Mouse (Mus musculus) liver, adult 2 months (tissue): ENCODE measurements around the gene Suox.

ENCODE experiments used
- CTCF ChIP-seq: fragments of 200-500 bp; IDR thresholded peaks from 2 replicates; pipeline ENCODE4 v1.5.1; 2011; ENCODE audit warnings: low read depth, low read length, control low read depth
- POLR2A ChIP-seq: fragments of 200-500 bp; IDR thresholded peaks from 2 replicates; pipeline ENCODE4 v1.6.1; 2011; ENCODE audit warnings: low read length, control low read depth; ENCODE audit not compliant: insufficient read depth; ENCODE audit errors: extremely low read depth

DNA sequence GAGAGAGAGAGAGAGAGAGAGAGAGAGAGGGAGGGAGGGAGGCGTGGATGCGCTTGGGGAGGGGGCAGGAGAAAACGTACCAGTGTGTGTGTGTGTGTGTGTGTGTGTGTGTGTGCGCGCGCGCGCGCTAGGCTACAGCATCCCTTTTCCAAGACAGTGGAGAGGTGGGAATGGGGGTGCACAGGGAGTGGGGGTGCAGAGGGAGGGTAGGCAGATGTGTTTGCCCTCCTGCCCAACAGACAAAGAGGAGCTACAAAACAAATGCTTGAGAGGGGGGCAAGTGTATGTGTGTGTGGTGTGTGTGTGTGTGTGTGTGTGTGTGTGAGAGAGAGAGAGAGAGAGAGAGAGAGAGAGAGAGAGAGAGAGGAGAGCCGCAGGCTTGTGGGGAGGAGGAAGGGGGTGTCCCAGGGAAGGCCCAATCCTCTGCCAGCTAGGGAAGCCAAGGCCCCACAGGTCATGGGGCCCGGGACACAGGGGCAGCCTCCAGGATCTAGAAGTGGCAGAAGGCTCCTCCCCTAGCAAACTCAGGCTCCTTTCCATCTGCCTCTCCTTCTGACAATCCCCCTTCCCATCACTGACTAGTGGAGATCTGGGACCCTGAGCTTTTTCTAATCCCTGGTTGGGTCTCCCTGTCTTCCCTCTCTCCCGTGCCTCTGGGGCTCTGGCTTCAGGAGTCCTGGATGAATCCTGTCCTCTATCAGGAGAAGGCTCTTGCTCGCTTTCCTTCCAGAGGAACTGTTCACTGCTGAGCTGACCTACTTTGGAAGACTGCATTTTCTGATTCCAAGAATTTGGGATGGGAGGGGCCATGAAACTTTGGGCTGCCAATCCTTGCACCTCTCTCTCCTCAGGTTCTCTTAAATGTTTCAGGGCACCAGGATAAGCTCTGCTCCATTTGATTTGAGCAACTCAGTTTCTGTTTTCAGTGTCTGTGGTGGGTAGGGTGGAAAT, 27.5 kb downstream of the Suox start:
- TF ChIP-seq CTCF (no peak), POLR2A (no peak)
